Mouse (Mus musculus) E14TG2a.4 (cell line): Measurements from ENCODE around the gene Cabin1.

ENCODE experiments used
- CTCF ChIP-seq: conservative IDR thresholded peaks from 2 replicates; pipeline ENCODE4 v1.5.1; 2014; ENCODE audit warnings: low read length
- POU5F1 ChIP-seq: IDR thresholded peaks from 2 replicates; pipeline ENCODE4 v1.6.1; 2014; ENCODE audit warnings: low read length, borderline replicate concordance

DNA sequence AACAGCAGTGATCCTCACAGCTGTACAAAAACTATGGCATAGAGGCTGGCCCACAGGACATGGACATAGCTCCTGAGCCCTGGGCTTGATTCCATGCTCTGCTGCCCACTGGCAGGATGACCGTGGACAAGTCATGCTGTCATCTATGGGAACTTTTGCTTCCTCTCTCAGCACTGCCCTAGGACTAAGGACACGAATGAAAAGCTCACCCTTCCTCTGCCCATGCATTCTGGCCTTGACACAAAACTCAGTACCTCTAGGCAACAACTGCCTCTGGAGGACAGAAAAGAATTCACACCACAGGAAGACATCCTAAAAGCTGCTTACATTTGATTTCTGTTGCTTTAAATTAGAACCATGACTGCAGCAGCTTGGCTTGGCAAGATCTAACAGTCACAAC is 87.9 kb downstream of the Cabin1 start:
- no peak for TF ChIP-seq CTCF
- TF ChIP-seq POU5F1: no peak
